Mouse (Mus musculus) megakaryocyte-erythroid progenitor cell, adult 5-6 weeks (primary cell): ENCODE measurements around the gene Slc2a13. TPM values are rescaled to one million over a fixed set of nuclear protein-coding genes. Genes with fewer than 3 reads are reported as not detected.
A peak's percentile ranks its signal among the peaks of the same experiment; 100 is the strongest.

ENCODE experiments used
- ATAC-seq: replicated peaks from 2 replicates; pipeline ENCODE4 v1.8.0; 2016; ENCODE audit warnings: mild to moderate bottlenecking, inconsistent platforms; ENCODE audit not compliant: severe bottlenecking, poor library complexity, low FRiP score, low TSS enrichment
- total RNA-seq, 2 experiments: library from RNA; stranded (forward) in 1 of 2; stranded (reverse) in 1 of 2; fragments of 200-1000, 215-1000 nt in 1 of 2; fragments of >200 nt in 1 of 2; fragmentation: Nextera tagmentation in 1 of 2; gene quantifications; 2 replicates each; pipeline ENCODE4 v1.2.3; 2014 to 2017

Slc2a13 gene
- total RNA-seq, 2 experiments from 2014 or later: not detected

DNA sequence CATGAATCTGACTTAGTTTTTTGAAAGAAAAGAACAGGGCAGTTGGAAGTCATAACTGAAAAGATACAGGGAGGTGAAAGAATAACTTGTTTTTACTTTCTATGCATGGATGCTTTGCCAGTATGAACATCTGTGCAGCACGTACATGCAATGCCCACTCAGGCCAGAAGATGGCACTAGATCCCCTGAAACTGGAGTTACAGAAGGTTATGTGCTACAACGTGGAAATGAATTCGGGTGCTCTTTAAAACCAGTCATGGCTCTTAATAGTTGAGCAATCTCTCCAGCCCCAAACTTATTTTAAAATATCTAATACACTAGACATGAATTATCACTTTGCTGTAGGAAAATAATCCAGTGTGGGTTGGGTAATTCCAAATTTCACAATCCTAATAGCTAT, 271.7 kb downstream of the Slc2a13 start:
- ATAC-seq: peak; percentile 76

DNA sequence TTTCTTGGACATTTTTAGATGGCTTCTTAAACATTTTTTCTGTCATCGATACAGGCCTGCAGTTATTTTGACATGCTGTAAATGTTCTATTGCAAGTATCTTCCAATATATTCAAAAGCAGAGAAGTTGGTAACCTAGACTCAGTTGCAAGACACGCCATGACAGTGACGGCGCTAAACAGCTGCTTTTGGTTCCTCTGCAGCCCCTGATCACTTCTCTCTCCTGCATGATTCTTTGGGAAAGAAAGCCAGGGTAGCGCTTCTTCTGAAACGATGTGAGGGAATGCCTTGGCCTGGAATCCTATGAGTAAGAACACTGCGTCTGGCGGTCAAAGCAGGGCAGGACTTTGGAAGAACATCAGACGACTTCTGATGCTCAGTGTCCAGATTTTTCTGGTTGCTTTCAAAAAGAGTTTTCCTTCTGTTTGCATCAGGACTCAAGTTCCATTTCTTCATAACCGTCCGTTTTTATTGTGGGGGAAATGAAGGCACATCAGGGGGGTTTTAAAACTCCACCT, 273.7 kb downstream of the Slc2a13 start:
- no peak for ATAC-seq

DNA sequence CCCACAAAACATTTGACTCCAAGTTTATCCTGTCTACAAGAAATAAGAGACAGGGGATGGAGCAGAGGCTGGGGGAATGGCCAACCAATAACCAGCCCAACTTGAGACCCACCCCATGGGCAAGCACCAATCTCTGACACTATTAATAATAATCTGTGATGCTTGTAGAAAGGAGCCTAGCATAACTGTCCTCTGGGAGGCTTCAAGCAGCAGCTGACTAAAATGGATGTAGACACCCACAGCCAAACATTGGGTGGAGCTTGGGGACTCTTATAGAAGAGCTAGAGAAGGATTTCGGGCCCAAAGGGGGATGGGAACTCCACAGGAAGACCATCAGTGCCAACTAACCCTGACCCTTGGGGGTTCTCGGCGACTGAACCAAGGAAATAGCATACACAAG, 289.6 kb downstream of the Slc2a13 start:
- ATAC-seq: no peak

DNA sequence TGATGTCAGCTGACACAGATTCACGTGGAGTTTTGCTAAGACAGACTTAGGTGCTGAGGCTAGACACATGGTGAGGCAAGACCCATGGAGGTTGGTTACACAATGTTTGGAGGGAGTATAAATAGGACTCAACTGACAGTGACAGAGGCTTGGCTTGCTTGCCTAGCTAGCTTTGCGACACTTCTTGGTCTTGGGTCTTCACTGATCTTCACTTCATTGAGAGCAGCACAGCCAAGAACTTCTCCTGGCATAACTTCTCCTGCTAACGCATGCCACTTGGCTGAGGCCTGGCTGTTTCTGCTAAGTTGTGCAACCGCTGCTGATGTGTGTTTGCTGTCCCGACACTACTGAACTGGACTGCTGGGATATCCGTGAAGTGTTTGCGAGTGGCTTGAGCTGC, 290.2 kb downstream of the Slc2a13 start:
- no peak for ATAC-seq

DNA sequence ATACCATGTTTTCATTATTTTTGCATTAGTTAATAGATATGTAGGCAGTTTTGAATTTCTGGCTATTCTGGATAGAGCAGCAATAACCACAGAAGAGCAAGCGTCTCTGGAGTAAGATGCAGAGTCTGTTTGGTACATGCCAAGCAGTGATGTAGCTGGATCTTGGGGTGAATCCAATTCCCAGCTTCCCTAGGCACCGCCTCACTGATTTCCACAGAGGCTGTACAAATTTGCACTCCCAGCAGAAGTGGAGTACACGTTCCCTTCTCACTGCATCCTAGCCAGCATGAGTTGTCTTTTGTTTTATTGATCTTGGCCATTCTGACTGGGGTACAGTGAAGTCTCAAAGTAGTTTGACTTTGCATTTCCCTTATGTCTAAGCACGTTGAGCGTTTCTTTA, 291.5 kb downstream of the Slc2a13 start:
- ATAC-seq: no peak

DNA sequence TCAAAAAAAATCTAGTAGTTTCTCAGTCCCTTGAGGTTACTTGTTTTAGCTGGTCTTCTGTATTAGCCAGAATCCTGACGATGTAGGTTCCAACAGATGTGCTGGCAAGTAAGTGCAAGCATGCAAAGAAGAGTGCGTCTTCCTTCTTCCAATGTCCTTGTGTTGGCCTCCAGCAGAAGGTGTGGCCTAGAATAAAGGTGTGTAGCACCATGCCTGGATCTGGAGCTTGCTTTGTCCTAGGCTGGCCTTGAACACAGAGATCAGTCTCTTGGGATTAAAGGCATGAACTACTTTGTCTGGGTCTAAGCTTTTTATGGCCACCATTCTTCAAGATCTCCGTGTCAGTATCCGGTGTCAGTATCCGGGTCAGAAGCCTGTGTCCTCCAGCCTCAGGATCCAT, 293.5 kb downstream of the Slc2a13 start:
- ATAC-seq: no peak

DNA sequence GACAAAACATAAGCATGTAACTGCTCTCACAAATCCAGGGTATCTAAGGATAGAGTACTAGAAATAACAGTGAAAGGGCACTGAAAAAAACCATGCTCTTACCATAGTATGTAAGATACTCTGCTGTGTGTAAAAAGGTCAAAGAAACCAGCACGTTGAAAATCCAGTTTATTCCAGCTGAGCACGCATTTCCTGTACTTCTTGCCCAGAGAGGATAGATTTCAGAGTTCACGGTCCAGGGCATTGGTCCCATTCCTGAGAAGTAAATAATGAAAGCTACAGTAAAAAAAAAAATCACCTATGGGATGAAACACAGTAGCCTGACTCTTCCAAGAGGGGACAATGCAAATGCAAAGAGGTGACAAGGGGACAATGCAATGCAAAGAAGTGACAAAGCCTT, 297.1 kb downstream of the Slc2a13 start:
- ATAC-seq: no peak

DNA sequence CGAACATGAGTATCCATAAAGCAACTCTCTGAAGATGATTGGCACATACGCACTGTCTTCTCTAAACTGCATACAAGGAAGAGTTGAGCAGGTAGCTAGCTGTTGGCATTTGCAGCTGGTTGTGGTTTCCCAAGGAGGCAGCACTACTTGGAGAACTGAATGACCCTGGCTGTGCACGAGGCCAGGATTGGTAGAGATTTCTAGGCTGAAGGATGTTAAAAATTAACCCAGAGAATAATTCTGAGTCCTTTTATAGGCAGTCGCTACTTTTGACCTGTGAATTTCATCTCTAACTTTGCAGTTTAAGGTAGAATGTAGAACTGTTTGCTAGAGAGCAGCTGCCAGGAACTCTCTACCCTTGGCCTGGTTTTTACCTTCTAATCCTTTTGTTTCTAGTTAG, 304.5 kb downstream of the Slc2a13 start:
- ATAC-seq: no peak

DNA sequence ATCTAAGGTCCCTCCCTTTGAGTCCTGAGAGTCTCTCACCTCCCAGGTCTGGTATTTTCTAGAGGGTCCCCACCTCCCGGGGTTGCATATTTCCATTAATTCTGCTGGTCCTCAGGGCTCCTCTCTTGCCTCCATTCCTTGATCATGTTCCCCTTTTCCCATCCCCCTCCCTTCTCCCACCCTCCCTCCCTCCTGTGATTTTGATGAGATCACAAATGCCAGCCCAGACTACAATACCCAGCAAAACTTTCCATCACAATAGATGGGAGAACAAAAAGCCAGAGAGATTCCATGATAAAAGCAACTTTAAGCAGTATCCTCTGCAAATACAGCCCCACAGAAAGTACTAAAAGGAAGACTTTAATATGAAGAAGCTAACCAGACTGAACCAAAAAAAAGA, 309.1 kb downstream of the Slc2a13 start:
- no peak for ATAC-seq

DNA sequence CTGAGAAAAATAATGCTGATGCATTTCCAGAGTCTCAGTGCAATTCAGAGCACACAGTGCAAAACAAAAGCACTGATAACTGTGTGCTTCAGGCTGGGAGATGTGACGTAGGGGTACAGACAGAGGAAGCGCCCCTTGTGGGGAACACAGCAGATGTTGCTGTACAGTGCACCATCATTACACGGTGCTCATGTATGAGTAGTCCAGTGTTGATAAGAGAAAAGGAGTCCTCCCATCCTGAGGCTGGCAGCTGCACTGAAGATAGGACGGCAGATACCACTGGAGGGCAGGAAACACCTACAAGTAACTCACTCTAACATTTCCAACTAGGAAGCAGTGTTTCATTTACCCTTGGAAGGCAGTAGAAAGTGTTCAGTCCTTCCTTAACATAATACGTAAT, 312.5 kb downstream of the Slc2a13 start:
- peak; percentile 100 for ATAC-seq

DNA sequence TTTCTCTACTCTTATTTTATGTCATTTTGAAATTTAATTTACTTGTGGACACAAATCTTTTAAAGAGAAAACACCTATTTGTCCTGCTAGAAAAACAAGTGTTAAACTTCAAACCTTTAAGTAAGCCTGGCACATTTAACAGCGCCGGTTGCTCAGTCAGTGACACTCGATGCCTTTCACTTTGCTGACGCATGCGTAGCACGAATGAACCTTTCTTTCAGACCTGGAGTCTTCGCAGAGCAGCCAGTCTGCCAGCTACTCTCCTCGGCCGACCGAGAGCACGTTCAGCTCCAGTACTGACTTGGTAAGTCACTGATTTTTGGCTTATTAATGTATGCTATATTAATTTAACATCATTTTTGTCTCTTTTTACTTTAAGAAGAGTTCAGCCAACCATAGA, 315.9 kb downstream of the Slc2a13 start:
- ATAC-seq: no peak

DNA sequence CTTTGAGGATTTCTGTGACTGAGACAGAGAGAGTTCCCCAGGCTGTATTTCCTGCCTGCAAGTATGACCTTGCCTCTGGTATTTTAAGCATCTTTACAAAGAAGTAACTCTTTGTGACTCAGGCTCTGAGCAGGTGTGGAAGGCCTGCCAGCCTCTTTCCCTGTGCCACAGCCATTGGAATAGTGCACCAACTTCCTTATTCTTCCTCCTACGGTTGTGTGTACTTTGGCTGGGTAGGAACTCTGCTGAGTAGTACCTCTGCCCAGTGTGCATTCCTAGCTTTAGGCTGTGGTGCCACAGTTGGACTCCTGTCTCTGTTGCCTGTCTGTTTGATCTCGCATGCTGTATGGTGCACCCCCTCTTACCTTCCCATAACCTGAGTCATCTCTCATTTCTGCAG, 317.8 kb downstream of the Slc2a13 start:
- no peak for ATAC-seq

DNA sequence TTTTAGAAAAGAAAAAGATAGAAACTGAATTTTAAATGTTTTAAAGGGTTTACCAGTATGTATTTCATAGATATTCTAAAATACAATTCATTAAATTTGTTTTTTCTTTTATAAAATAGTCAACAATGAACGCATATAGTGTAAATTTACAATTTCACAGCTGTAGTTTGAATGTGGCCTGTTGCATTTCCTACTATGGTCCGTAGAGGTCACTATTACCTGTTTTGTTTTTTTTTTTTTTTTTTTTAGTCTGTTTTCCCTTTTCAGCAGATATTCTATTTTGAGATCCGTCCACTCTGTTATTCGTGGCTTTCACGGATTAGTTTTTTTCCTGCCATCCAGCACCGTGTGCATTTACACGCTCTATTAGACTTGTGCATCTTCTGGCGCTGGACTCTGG, 320.1 kb downstream of the Slc2a13 start:
- ATAC-seq: peak; percentile 60; the same call in 1 of the 2 replicates

DNA sequence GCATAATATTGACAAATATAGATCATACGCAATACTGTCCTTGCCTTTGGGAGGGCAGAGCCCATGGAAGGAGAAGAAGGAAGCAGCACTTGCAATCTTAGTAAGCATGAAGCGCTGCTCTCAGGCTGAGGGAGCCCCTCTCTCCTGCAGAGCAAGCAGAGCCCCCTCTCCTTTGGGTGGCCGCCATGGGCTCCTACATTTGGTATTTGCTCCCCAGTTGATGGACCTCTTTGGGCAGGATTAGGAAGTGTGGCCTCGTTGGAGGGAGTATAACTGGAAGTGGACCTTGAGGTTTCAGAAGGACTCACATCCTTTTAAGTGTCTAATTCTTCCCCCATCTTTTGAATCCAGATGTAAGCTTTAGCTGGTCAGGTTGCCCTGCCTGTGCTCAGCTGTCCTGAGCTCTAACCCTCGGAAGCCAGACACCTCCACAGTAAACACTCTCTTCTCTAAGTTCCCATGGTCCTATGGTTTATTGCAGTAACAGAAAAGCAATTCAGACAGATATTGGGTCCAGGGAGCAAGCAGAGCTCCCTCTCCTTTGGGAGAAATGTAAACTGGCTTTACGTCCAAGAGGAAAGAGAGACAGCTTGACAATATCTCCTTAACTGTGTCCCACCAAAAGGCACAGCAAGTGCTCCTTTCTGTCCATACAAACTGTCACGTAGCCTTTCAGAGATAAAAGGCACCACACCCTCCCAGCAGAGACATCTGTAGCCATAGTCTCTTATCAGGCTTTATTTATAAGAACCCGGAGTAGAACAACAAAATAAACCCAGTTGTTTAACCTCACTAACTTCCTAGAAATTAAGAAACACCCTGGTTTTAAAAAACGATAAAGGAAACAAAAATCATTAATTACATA, 321.3 kb downstream of the Slc2a13 start:
- ATAC-seq: peak; percentile 96

DNA sequence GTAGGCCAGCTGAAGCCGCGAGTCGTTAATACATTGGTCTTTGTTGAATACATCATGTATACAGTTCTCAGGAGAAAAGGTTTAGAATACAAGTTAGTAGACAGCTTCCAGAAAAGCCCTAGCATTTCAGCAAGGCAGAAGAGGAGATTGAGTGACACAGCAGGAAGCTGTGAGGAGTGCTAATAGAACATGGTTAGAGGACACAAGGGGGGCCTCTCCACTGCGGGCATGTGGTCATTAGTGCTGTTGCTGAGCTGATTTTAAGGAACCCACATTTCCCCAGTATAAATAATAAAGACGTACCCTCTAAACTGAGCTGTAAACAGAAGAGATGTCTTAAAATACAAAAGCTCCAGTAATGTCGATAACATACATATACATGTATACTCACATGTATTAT, 322.2 kb downstream of the Slc2a13 start:
- no peak for ATAC-seq

DNA sequence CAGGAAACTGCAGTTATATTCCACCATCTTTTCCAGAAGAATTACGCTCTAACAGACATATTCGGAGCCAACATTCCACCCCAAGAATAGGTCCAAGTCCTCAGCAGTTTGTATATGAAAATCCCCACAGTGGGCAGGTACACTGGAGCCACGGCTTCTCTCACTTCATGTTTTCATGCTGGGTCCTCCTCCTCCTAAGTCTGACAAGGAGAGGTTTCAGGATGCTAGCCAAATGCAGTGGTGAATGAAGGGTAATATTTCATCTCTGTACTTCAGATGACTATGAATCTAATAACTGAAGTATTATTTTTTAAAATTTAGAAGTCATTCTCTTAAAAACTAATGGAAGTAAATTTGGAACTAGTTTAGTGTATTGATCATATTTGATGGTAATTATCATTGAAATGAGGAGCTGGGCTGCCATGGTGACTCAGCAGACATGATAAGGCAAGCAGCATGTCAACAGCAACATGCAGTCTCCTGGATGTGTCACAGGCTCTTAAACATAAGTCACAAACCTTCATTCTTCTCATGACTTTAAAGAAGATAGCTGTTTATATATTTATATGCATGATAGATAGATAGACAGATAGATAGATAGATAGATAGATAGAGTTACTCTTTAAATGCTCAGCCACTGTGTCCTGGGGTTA, 332.3 kb downstream of the Slc2a13 start:
- no peak for ATAC-seq

DNA sequence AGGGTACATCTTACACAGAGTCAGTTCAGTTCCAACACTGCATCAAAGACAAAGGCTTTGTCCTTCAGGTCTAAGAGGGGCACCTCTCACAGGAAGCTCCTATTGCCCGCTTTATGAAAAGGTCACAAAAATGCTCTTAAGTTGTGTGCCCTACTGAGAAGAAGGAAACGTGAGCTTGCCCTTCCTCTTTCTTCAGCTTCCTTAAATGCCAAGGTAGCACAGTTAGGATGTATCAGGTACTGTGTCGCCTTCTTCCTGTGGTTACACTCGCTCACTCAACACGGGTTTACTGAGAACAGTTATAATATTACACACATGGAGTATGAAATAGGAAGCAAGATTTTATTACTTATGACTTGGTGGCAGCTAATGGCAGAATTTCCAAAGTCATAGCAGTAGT, 335.8 kb downstream of the Slc2a13 start:
- ATAC-seq: no peak
